Mouse (Mus musculus) C2C12 (cell line): ENCODE measurements around the gene Kras.

Experiments
- CEBPB ChIP-seq: IDR thresholded peaks from one replicate; pipeline ENCODE4 v1.6.1; 2011; ENCODE audit warnings: low read depth, mild to moderate bottlenecking, control low read depth, moderate library complexity
- MYOD1 ChIP-seq: IDR thresholded peaks from one replicate; pipeline ENCODE4 v1.6.1; 2011; ENCODE audit warnings: low read depth; ENCODE audit not compliant: control insufficient read depth, insufficient read length
- USF1 ChIP-seq: IDR thresholded peaks from one replicate; pipeline ENCODE4 v1.6.1; 2011; ENCODE audit warnings: low read depth, mild to moderate bottlenecking, control low read depth, moderate library complexity

- TF ChIP-seq USF1 (no peak), CEBPB (no peak), MYOD1 (no peak)
Observed at GRCm38 (mm10) chr6:145226296-145226695, 23.7 kb downstream of the Kras start.
